Mouse (Mus musculus) lung, embryonic 16.5 days (tissue): ENCODE results near the gene Mas1. TPM values are rescaled to one million over a fixed set of nuclear protein-coding genes. Genes with fewer than 3 reads are reported as not detected.

Experiments
- ATAC-seq: fragments of 200-750 bp; cut with Nextera tagmentation; 2 replicates; pipeline ENCODE4 v1.8.0; 2017; ENCODE audit warnings: low read depth, mild to moderate bottlenecking, moderate library complexity
- H3K27ac ChIP-seq: fragments of 300-500 bp; sonication (generic); 2 replicates; pipeline ENCODE4 v1.5.1; 2014; ENCODE audit warnings: mild to moderate bottlenecking, control low read depth, low read length
- H3K27me3 ChIP-seq: fragments of 300-500 bp; sonication (generic); 2 replicates; pipeline ENCODE4 v1.6.1; 2014; ENCODE audit warnings: low read depth, low read length, mixed read lengths; ENCODE audit not compliant: control insufficient read depth, insufficient read depth
- H3K36me3 ChIP-seq: fragments of 300-500 bp; sonication (generic); 2 replicates; pipeline ENCODE4 v1.6.1; 2014; ENCODE audit warnings: low read length; ENCODE audit not compliant: control insufficient read depth, insufficient read depth
- H3K4me1 ChIP-seq: fragments of 300-500 bp; sonication (generic); replicated peaks from 2 replicates; pipeline ENCODE4 v1.6.1; 2014; ENCODE audit warnings: low read length, mixed read lengths; ENCODE audit not compliant: control insufficient read depth, insufficient read depth
- H3K4me2 ChIP-seq: fragments of 300-500 bp; sonication (generic); 2 replicates; pipeline ENCODE4 v1.6.1; 2014; ENCODE audit warnings: low read depth, low read length, control low read depth
- H3K4me3 ChIP-seq: fragments of 300-500 bp; sonication (generic); 2 replicates; pipeline ENCODE4 v1.5.1; 2014; ENCODE audit warnings: mild to moderate bottlenecking, low read length, control low read depth
- H3K9ac ChIP-seq: fragments of 300-500 bp; sonication (generic); 2 replicates; pipeline ENCODE4 v1.6.1; 2014; ENCODE audit warnings: low read length, control low read depth
- H3K9me3 ChIP-seq: fragments of 300-500 bp; sonication (generic); 2 replicates; pipeline ENCODE4 v1.6.1; 2016; ENCODE audit warnings: low read length; ENCODE audit not compliant: control insufficient read depth
- WGBS: fragments of 180-500 bp; shearing (Covaris S2); extraction: QIAGEN DNeasy Blood & Tissue Kit; methylation state at CpG from one replicate; pipeline ENCODE4 v1.1.7; 2014; 5-methylcytosine and 5-hydroxymethylcytosine counted together
- polyA plus RNA-seq: library from polyadenylated mRNA; unstranded; fragments of >200 nt; fragmentation: Nextera tagmentation; extraction: Ambion mirVana; gene quantifications from 2 replicates; pipeline ENCODE4 v1.2.1, GENCODE M21; 2015

Gene Mas1
- polyA plus RNA-seq, 1 experiment from 2014 or later, result 0.40 TPM

- no peak overlapping the region for H3K27ac ChIP-seq
- H3K36me3 ChIP-seq, result no peaks in the 10 kb centered on the region
- H3K9me3 ChIP-seq, result no peaks in the 10 kb centered on the region
- H3K27me3 ChIP-seq, result no peaks in the 10 kb centered on the region
- H3K4me2 ChIP-seq, result no peak overlapping the region
- no peak overlapping the region for H3K9ac ChIP-seq
- no peak overlapping the region for H3K4me3 ChIP-seq
- 85% methylated on average over 1 of the region's 1 CpGs for WGBS
- ATAC-seq, result no peak
- peaks cover 4% of the 10 kb centered on the region; the same call in 1 of the 2 replicates for H3K4me1 ChIP-seq
These were observed 13.3 kb upstream of the Mas1 start for GRCm38 (mm10) chr17:12881216-12881615.

GRCm38 (mm10) chr17:12880178-12880577, 12.2 kb upstream of the Mas1 start:
- WGBS, result 2% methylated on average over 14 of the region's 14 CpGs
- no peak overlapping the region for H3K27ac ChIP-seq
- no peaks in the 10 kb centered on the region for H3K27me3 ChIP-seq
- ATAC-seq, result peak; percentile 87
- peak overlapping the region; percentile 55 for H3K4me2 ChIP-seq
- peak overlapping the region; percentile 29 for H3K4me3 ChIP-seq
- peak overlapping the region; percentile 49 for H3K9ac ChIP-seq
- peaks cover 4% of the 10 kb centered on the region; the same call in 1 of the 2 replicates for H3K4me1 ChIP-seq
- H3K9me3 ChIP-seq, result no peaks in the 10 kb centered on the region
- H3K36me3 ChIP-seq, result no peaks in the 10 kb centered on the region

- Histone ChIP-seq H3K4me3 (no peak within 1 kb of the TSS), H3K27ac (no peak within 1 kb of the TSS), H3K36me3 (no peaks in the 10 kb centered on the region), H3K9me3 (no peaks in the 10 kb centered on the region), H3K9ac (no peak within 1 kb of the TSS), H3K4me2 (no peak within 1 kb of the TSS), H3K27me3 (peaks cover 4% of the 10 kb centered on the region; the same call in 1 of the 2 replicates), H3K4me1 (peaks cover 4% of the 10 kb centered on the region; the same call in 1 of the 2 replicates)
- 70% methylated on average over 5 of the region's 5 CpGs for WGBS
- ATAC-seq, result no peak
These were observed 7.8 kb upstream of the Mas1 start, which contains the start of gene Mrgprh for GRCm38 (mm10) chr17:12875734-12876133. Mrgprh (plus strand) TSS chr17:12876034.

- Histone ChIP-seq H3K4me3 (no peak overlapping the region), H3K27me3 (peaks cover 4% of the 10 kb centered on the region; the same call in 1 of the 2 replicates), H3K4me2 (no peak overlapping the region), H3K36me3 (no peaks in the 10 kb centered on the region), H3K9ac (no peak overlapping the region), H3K27ac (no peak overlapping the region), H3K9me3 (no peaks in the 10 kb centered on the region), H3K4me1 (peaks cover 8% of the 10 kb centered on the region; the same call in 1 of the 2 replicates)
- no peak for ATAC-seq
- 65% methylated on average over 16 of the region's 16 CpGs for WGBS
These were observed 4.5 kb upstream of the Mas1 start for GRCm38 (mm10) chr17:12872275-12873028.

- Histone ChIP-seq H3K4me2 (no peak overlapping the region), H3K4me1 (peaks cover 8% of the 10 kb centered on the region; the same call in 1 of the 2 replicates), H3K9me3 (no peaks in the 10 kb centered on the region), H3K27me3 (peaks cover 4% of the 10 kb centered on the region; the same call in 1 of the 2 replicates), H3K36me3 (no peaks in the 10 kb centered on the region), H3K9ac (no peak overlapping the region), H3K27ac (no peak overlapping the region), H3K4me3 (no peak overlapping the region)
- 7% methylated on average over 4 of the region's 4 CpGs for WGBS
- no peak for ATAC-seq
These were observed 697 bp upstream of the Mas1 start for GRCm38 (mm10) chr17:12868640-12869039.

GRCm38 (mm10) chr17:12866853-12867252, 1.1 kb downstream of the Mas1 start:
- no peak overlapping the region for H3K27ac ChIP-seq
- no peak for ATAC-seq

GRCm38 (mm10) chr17:12865407-12865806, 2.5 kb downstream of the Mas1 start:
- H3K27me3 ChIP-seq, result no peaks in the 10 kb centered on the region
- H3K4me3 ChIP-seq, result no peak overlapping the region
- no peak overlapping the region for H3K27ac ChIP-seq
- no peaks in the 10 kb centered on the region for H3K36me3 ChIP-seq
- H3K4me1 ChIP-seq, result peaks cover 8% of the 10 kb centered on the region; the same call in 1 of the 2 replicates
- H3K9ac ChIP-seq, result no peak overlapping the region
- ATAC-seq, result no peak
- WGBS, result 64% methylated on average over 3 of the region's 3 CpGs
- H3K4me2 ChIP-seq, result no peak overlapping the region
- H3K9me3 ChIP-seq, result no peaks in the 10 kb centered on the region

More at GRCm38 (mm10) chr17:12866853-12867252, 1.1 kb downstream of the Mas1 start:
- no peaks in the 10 kb centered on the region for H3K36me3 ChIP-seq
- H3K4me1 ChIP-seq, result peaks cover 8% of the 10 kb centered on the region; the same call in 1 of the 2 replicates
- H3K9me3 ChIP-seq, result no peaks in the 10 kb centered on the region
- 79% methylated on average over 10 of the region's 10 CpGs for WGBS
- no peak overlapping the region for H3K9ac ChIP-seq
- peaks cover under 1% of the 10 kb centered on the region; the same call in 1 of the 2 replicates for H3K27me3 ChIP-seq
- H3K4me3 ChIP-seq, result no peak overlapping the region
- H3K4me2 ChIP-seq, result no peak overlapping the region

GRCm38 (mm10) chr17:12864111-12864510, 3.8 kb downstream of the Mas1 start:
- ATAC-seq, result no peak
- no peak overlapping the region for H3K27ac ChIP-seq
- H3K9ac ChIP-seq, result no peak overlapping the region
- H3K4me2 ChIP-seq, result no peak overlapping the region
- no peak overlapping the region for H3K4me3 ChIP-seq
- H3K4me1 ChIP-seq, result peaks cover 8% of the 10 kb centered on the region; the same call in 1 of the 2 replicates
- no peaks in the 10 kb centered on the region for H3K9me3 ChIP-seq
- H3K36me3 ChIP-seq, result no peaks in the 10 kb centered on the region
- no peaks in the 10 kb centered on the region for H3K27me3 ChIP-seq

- Histone ChIP-seq H3K4me1 (peaks cover 3% of the 10 kb centered on the region; the same call in 1 of the 2 replicates), H3K9ac (no peak overlapping the region), H3K4me2 (no peak overlapping the region), H3K27ac (no peak overlapping the region), H3K9me3 (no peaks in the 10 kb centered on the region), H3K27me3 (no peaks in the 10 kb centered on the region), H3K4me3 (no peak overlapping the region), H3K36me3 (no peaks in the 10 kb centered on the region)
- ATAC-seq, result no peak
- 63% methylated on average over 8 of the region's 8 CpGs for WGBS
These were observed 8.9 kb downstream of the Mas1 start for GRCm38 (mm10) chr17:12859006-12859520.
